Mouse (Mus musculus) hindbrain, embryonic 13.5 days (tissue): ENCODE data around the gene St14. TPM values are rescaled to one million over a fixed set of nuclear protein-coding genes. Genes with fewer than 3 reads are reported as not detected.

ENCODE experiments used
- ATAC-seq: fragments of 200-750 bp; cut with Nextera tagmentation; 2 replicates; pipeline ENCODE4 v1.8.0; 2017; ENCODE audit warnings: moderate TSS enrichment; ENCODE audit not compliant: low FRiP score
- H3K27ac ChIP-seq: fragments of 300-500 bp; sonication (generic); 2 replicates; pipeline ENCODE4 v1.5.1; 2015; ENCODE audit warnings: inconsistent platforms, mild to moderate bottlenecking, moderate library complexity
- H3K27me3 ChIP-seq: fragments of 300-500 bp; sonication (generic); 2 replicates; pipeline ENCODE4 v1.6.1; 2015; ENCODE audit warnings: mild to moderate bottlenecking, inconsistent platforms
- H3K36me3 ChIP-seq: fragments of 300-500 bp; sonication (generic); 2 replicates; pipeline ENCODE4 v1.6.1; 2015; ENCODE audit warnings: mild to moderate bottlenecking, inconsistent platforms
- H3K4me1 ChIP-seq: fragments of 300-500 bp; sonication (generic); replicated peaks from 2 replicates; pipeline ENCODE4 v1.6.1; 2015; ENCODE audit warnings: inconsistent platforms
- H3K4me2 ChIP-seq: fragments of 300-500 bp; sonication (generic); 2 replicates; pipeline ENCODE4 v1.6.1; 2015; ENCODE audit warnings: inconsistent platforms, mild to moderate bottlenecking, moderate library complexity
- H3K4me3 ChIP-seq: fragments of 300-500 bp; sonication (generic); 2 replicates; pipeline ENCODE4 v1.5.1; 2015; ENCODE audit warnings: mild to moderate bottlenecking, inconsistent platforms
- H3K9ac ChIP-seq: fragments of 300-500 bp; sonication (generic); 2 replicates; pipeline ENCODE4 v1.6.1; 2015; ENCODE audit warnings: mild to moderate bottlenecking, inconsistent platforms
- H3K9me3 ChIP-seq: fragments of 300-500 bp; sonication (generic); 2 replicates; pipeline ENCODE4 v1.6.1; 2016; ENCODE audit warnings: inconsistent platforms
- WGBS: fragments of 180-500 bp; shearing (Covaris S2); methylation state at CpG from one replicate; pipeline ENCODE4 v1.1.7; 2015; 5-methylcytosine and 5-hydroxymethylcytosine counted together
- polyA plus RNA-seq: library from polyadenylated mRNA; unstranded; fragments of >200 nt; fragmentation: Nextera tagmentation; extraction: Ambion mirVana; gene quantifications from 2 replicates; pipeline ENCODE4 v1.2.1, GENCODE M21; 2015

St14 gene
- polyA plus RNA-seq, 1 experiment from 2014 or later: 0.42 TPM

DNA sequence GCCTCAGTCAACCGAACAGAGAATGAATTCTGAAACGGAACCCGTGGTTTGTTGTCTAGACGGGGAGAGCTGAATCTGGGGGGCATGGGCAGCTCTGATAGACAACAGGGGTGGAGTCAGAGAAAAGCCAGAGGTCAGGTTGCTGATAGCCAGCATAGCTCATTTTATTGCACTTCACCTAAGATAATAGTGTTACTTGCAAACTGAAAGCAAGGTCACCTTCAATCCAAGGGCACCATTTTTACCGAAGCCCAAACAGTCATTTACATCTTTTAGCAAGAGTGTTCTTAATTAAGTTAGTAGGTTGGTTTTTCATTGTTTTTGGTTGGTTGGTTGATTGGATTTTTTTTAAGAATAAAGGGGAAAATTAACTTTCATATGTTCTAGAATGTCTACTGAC lies 12.2 kb downstream of the St14 start:
- no peak overlapping the region for H3K9ac ChIP-seq
- H3K27ac ChIP-seq: no peak overlapping the region
- no peaks in the 10 kb centered on the region for H3K27me3 ChIP-seq
- ATAC-seq: no peak
- H3K4me3 ChIP-seq: no peak overlapping the region
- WGBS: 83% methylated on average over 5 of the region's 5 CpGs
- H3K4me2 ChIP-seq: no peak overlapping the region
- H3K4me1 ChIP-seq: peaks cover 5% of the 10 kb centered on the region; the same call in 1 of the 2 replicates
- H3K9me3 ChIP-seq: no peaks in the 10 kb centered on the region
- no peaks in the 10 kb centered on the region for H3K36me3 ChIP-seq

DNA sequence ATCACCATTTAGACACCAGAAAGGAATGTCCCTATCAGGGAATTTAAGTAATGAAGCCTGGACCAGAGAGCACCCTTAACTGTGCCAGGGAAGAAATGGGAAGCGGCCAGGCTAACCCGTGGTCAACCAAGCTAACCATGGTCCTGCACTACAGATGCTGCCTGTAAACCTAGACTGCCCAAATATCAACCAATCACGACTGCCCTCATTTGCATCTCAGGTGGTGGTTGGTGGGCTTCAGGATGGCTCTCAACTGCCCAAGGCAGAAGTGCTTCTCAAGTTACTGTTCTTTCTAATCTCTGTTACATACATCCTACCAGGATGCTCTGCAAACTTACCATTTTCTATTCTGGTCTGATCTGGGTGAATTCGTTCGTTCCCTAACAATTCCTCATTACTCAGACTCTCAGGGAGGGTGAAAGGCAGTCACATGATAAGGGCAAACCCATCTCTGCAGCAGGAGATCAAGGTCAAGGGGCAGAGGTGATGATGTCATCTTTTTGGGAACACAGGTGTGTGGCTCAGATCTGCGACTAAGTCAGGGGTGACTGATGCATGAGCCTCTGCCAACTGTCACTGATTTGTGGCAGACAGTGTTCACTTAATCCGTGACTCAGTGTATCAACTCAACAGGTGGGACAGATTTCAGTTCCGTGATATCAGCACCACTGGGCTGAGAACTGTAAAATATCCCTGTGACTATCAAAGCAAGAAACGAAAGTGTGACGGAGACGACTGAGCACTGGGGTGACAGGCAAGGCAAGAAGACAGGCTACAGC lies 12.9 kb downstream of the St14 start:
- H3K9me3 ChIP-seq: no peaks in the 10 kb centered on the region
- H3K27me3 ChIP-seq: no peaks in the 10 kb centered on the region
- H3K27ac ChIP-seq: no peak overlapping the region
- no peak overlapping the region for H3K9ac ChIP-seq
- H3K4me3 ChIP-seq: no peak overlapping the region
- H3K36me3 ChIP-seq: no peaks in the 10 kb centered on the region
- ATAC-seq: no peak
- WGBS: 43% methylated on average over 11 of the region's 11 CpGs
- H3K4me2 ChIP-seq: no peak overlapping the region
- peaks cover 5% of the 10 kb centered on the region; the same call in 1 of the 2 replicates for H3K4me1 ChIP-seq

DNA sequence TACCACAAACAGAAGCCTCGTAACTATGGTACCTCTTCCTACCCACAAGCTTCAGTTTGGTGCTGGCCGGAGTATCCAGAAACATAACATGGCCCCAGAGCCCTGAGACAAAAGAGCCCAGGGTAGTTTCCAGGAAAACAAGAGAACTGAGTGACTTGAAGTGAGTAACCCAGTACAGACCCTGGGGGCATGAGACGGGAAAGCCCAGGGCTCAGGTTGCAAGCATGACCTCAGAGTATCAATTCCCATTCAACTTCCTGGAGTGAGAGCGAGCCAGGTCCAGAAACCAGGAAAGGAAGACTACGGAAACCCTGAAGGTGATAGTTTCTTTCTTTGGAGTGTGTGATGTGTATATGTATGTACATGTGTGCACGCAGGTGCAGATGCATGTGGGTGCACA lies 14.2 kb downstream of the St14 start:
- WGBS: 89% methylated on average over 6 of the region's 6 CpGs
- H3K27me3 ChIP-seq: no peaks in the 10 kb centered on the region
- no peak overlapping the region for H3K27ac ChIP-seq
- no peak overlapping the region for H3K9ac ChIP-seq
- no peaks in the 10 kb centered on the region for H3K36me3 ChIP-seq
- H3K4me3 ChIP-seq: no peak overlapping the region
- H3K4me2 ChIP-seq: no peak overlapping the region
- no peak for ATAC-seq
- peaks cover 3% of the 10 kb centered on the region; the same call in 1 of the 2 replicates for H3K4me1 ChIP-seq
- H3K9me3 ChIP-seq: no peaks in the 10 kb centered on the region

DNA sequence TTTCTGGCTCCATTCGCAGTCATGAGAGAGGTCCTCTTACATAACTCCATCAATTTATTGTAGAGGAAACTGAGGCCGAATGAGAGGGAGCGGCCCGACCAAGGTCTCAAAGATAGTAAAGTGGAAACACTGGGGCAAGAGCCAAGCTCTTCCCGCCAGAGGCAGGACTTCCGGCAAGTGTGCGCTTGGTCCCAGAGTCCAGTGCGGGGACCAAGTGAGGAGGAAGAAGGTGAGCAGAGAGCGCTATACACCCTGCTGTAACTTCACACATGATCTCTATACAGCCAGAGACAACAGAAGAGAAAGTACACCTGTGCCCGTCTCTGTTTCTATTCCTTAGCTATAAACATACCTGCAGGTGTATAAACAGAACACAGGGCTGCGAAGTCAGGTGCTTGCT lies 14.6 kb downstream of the St14 start:
- Histone ChIP-seq H3K4me2 (no peak overlapping the region), H3K4me3 (no peak overlapping the region), H3K9ac (no peak overlapping the region), H3K9me3 (no peaks in the 10 kb centered on the region), H3K27me3 (no peaks in the 10 kb centered on the region), H3K27ac (no peak overlapping the region), H3K4me1 (no peaks in the 10 kb centered on the region), H3K36me3 (no peaks in the 10 kb centered on the region)
- no peak for ATAC-seq
- WGBS: 95% methylated on average over 11 of the region's 11 CpGs

DNA sequence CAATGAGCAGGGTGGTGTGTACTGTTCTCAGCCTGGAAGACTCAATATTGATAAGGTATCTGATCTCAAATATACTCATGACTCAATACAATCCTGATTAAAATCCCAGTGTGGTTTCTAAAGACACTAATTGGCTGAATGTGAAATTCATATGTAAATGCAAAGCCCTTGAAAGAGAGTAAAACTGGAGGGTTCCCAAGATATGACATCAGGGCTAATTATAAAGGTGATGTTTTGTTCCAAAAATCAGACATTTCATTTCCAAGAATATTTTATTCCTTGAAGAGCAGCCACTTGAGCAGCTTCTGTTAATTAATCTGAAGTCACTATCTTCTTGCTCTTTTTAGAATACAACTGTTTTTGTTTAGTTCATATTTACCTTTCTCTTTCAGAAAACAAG lies 16.1 kb downstream of the St14 start:
- Histone ChIP-seq H3K27ac (no peak overlapping the region), H3K4me1 (no peaks in the 10 kb centered on the region), H3K4me3 (no peak overlapping the region), H3K4me2 (no peak overlapping the region), H3K36me3 (no peaks in the 10 kb centered on the region), H3K27me3 (no peaks in the 10 kb centered on the region), H3K9me3 (no peaks in the 10 kb centered on the region), H3K9ac (no peak overlapping the region)
- ATAC-seq: no peak

DNA sequence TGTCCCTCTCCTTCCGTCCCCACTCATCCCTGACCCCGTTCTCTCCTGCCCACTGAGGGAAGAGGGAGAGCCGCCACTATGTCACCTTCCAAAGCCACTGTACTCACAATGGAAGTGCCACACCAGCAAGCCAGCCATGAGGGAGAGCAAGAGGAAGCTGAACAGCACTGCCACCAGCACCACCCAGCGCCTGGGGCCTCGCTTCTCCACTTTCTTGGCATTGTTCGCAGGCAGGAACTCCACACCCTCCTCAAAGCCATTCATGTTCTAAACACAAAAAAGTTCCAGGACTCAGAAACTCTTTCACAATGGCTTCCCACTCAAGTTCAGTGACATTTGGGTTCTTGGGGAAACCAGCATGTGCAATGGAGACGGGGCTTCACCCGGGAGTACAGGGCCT lies 23.2 kb downstream of the St14 start:
- Histone ChIP-seq H3K9me3 (no peaks in the 10 kb centered on the region), H3K4me3 (no peak overlapping the region), H3K36me3 (no peaks in the 10 kb centered on the region), H3K27ac (no peak overlapping the region), H3K4me2 (no peak overlapping the region), H3K27me3 (no peaks in the 10 kb centered on the region), H3K4me1 (no peaks in the 10 kb centered on the region), H3K9ac (no peak overlapping the region)
- WGBS: 89% methylated on average over 8 of the region's 8 CpGs
- no peak for ATAC-seq

DNA sequence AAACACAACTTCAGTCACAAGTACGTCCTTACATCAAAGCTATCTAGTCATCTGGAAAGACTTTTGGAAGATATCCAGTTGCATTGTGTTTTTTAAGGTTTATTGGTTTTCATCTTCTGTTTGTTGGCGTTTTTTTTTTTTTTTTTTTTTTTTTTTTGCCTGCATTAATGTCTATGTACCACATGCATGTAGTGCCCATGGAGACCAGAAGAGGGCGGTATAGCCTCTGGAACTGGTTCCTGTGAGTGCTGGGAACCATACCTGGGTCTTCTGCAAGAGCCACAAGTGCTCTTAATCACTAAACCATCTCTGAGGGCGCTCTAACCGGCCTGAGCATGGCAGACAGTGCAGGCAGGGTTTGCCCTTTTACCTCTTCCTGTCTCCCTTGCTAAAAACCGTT lies 33.5 kb downstream of the St14 start:
- H3K9ac ChIP-seq: no peak overlapping the region
- H3K36me3 ChIP-seq: no peaks in the 10 kb centered on the region
- no peak for ATAC-seq
- WGBS: 78% methylated on average over 6 of the region's 6 CpGs
- H3K4me3 ChIP-seq: no peak overlapping the region
- H3K4me1 ChIP-seq: no peaks in the 10 kb centered on the region
- no peaks in the 10 kb centered on the region for H3K9me3 ChIP-seq
- no peak overlapping the region for H3K27ac ChIP-seq
- H3K27me3 ChIP-seq: no peaks in the 10 kb centered on the region
- H3K4me2 ChIP-seq: no peak overlapping the region

DNA sequence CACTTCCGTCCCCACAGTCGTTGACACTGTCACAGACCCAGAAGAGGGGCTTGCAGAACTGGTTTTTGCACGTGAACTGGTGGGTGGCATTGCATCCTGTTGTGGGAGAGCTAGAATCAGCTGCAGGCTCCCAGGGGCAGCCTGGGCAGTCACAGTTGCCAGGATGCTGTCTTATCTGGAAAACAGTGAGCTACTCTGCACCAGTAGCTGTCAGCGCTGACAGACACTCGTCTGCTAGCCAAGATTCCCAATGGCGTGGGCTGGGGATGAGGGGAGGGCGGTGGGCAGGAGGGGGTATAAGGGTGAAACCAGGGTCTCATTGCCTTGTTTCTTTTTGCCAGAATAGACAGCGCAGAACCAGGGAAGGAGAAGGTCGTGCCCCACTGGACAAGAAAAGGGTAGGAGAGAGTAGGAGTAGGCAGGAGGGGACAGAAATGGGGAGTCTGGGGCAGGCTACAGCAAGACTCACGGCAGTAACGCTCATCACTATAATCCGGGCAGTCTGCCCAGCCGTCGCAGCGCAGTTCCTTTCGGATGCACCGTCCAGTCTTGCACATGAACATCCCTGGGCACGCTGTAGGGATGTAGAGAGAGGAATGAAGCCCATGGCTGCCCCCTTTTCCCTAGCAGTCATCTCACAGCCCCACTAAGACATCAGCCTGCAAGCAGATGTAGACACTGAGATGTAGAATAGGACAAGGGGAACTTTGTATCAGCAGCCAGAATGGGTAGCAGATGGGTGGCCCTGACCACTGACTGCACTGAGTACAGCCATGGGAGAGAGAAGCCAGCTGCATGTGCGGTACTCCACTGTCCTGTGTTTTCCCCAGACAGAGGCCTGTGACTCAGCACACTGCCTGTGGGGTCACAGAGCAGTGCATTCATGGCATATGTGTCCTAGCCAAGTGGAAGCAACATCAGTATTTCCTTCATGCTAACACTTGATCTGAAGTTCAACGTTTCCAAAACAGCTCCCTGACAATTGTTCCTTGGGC lies 34.3 kb downstream of the St14 start:
- ATAC-seq: no peak
- H3K9me3 ChIP-seq: no peaks in the 10 kb centered on the region
- 81% methylated on average over 20 of the region's 20 CpGs for WGBS

DNA sequence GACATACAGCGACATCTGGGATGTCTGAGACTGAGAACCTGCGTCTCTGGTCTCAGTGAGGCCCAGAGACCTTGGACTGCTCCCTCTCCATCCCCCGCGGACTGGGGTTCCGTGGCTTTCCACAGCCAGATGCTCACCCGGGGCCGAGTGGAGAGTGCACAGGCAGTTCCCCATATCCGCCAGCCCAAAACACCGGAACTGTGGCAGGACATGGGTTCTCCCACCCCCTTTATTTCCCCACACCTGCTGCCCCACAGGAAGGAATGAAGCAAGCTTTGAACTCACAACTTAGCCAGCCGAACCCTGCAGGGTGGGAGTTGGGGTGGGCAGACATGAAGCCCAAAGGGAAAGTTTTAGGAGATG lies 38.8 kb downstream of the St14 start:
- WGBS: 93% methylated on average over 10 of the region's 10 CpGs
- Histone ChIP-seq H3K27ac (no peak overlapping the region), H3K4me3 (no peak overlapping the region), H3K9me3 (no peaks in the 10 kb centered on the region), H3K27me3 (no peaks in the 10 kb centered on the region), H3K9ac (no peak overlapping the region), H3K36me3 (no peaks in the 10 kb centered on the region), H3K4me2 (no peak overlapping the region), H3K4me1 (no peaks in the 10 kb centered on the region)
- ATAC-seq: no peak

More for the DNA sequence above, 34.3 kb downstream of the St14 start:
- no peak overlapping the region for H3K4me3 ChIP-seq
- H3K27me3 ChIP-seq: no peaks in the 10 kb centered on the region
- no peak overlapping the region for H3K27ac ChIP-seq
- no peak overlapping the region for H3K4me2 ChIP-seq
- H3K4me1 ChIP-seq: no peaks in the 10 kb centered on the region
- no peak overlapping the region for H3K9ac ChIP-seq
- H3K36me3 ChIP-seq: no peaks in the 10 kb centered on the region

DNA sequence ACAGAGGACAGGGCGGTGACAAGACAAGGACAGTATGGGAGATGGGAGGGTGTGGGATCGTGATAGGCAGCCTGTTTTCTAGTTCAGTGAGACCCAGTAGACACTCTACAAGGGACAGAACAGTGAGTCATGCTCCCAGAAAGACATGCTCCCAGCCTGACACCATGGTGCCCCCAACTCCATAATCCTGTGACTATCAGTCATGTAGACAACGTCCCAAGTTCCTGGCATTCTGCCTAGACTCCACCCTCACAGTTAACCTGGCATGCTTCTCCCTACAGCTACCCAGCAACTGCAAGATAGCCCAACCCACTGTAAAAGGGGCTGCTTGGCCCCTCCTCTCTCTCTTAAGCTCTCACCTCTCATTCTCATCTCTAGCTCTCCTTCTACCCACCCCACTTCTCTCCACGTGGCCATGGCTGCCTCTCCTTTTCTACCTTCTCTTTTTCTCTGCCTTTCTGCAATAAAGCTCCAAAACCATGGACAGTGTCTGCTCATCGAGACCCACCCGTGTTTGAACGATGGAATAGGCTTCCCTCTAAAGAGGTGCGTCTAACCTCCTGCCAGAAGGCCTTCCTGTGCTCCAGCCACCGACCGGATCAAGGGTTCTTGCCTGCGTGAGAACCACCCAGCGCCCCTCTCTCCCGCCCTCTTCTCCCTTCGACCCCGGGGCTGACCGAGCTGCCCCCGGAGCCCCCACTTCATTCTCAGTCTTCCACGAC lies 39.4 kb downstream of the St14 start:
- 94% methylated on average over 18 of the region's 18 CpGs for WGBS
- Histone ChIP-seq H3K4me2 (no peak overlapping the region), H3K9me3 (no peaks in the 10 kb centered on the region), H3K9ac (no peak overlapping the region), H3K27ac (no peak overlapping the region), H3K27me3 (peaks cover under 1% of the 10 kb centered on the region; the same call in 1 of the 2 replicates), H3K4me3 (no peak overlapping the region), H3K4me1 (no peaks in the 10 kb centered on the region), H3K36me3 (no peaks in the 10 kb centered on the region)
- no peak for ATAC-seq

DNA sequence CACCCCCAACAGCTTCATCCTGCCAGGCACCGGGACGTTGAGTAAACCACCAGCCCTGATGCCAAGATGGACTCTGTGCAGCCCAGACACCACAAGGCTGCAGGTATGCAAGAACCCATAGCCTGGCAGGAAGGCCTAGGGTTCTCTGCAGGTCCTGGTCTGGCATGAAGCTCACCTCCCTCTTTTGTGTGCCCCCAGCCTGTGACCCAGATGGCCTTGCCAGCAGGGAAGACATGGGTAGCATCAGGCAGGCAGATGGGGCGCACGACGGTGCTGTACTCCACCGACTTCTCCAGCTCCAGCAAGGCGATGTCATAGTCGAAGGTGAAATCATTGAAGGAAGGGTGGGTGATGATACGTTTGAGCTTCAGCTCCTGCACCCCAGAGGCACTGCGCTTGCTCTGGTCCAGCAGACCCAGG lies 40.5 kb downstream of the St14 start:
- Histone ChIP-seq H3K4me1 (0 out of 2 replicates have a peak, but pooled peaks cover 2% of the 10 kb centered on the region), H3K27me3 (peaks cover 4% of the 10 kb centered on the region; the same call in 1 of the 2 replicates), H3K9ac (no peak overlapping the region), H3K36me3 (no peaks in the 10 kb centered on the region), H3K27ac (no peak overlapping the region), H3K4me3 (no peak overlapping the region), H3K4me2 (no peak overlapping the region), H3K9me3 (no peaks in the 10 kb centered on the region)
- 96% methylated on average over 10 of the region's 10 CpGs for WGBS
- ATAC-seq: no peak
